Mouse (Mus musculus): ENCODE data around the gene Wdr63. TPM values are rescaled to one million over a fixed set of nuclear protein-coding genes. Genes with fewer than 3 reads are reported as not detected.

Wdr63 gene
- polyA plus RNA-seq, 1 experiment from 2014 or later = 0.21 TPM

DNA sequence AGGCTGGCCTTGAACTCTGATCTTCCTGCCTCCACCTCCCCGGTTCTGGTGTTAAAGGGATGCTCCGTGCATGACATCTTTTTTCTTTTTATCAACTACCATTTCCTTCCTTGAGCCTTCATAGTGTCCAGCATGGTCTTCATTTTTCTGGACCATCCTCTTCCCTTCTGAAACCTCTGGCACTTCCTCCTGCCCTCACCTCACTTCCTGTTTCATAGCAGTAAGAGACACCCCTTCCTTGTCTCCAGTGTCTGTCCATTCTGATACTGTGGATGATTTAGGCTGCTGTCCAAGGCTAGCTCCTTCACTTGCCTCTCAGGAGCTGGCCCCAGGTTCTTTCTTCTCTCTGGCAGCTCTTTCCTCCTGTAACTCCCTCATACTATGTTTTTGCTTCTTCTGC is 27.5 kb upstream of the Wdr63 start:
- ATAC-seq (replicated peaks; ENCODE audit: insufficient number of reproducible peaks, low FRiP score, low TSS enrichment) = no peak
- Histone ChIP-seq H3K27me3 (ENCODE audit: control insufficient read depth, insufficient read depth, low read length) (no peaks in the 10 kb centered on the region), H3K4me2 (no peak overlapping the region), H3K36me3 (ENCODE audit: control insufficient read depth, insufficient read depth, low read length) (no peaks in the 10 kb centered on the region), H3K9me3 (replicated peaks; ENCODE audit: control insufficient read depth, low read length) (0 out of 2 replicates have a peak, but pooled peaks cover 2% of the 10 kb centered on the region), H3K9ac (ENCODE audit: low read depth, low read length) (no peak overlapping the region), H3K4me1 (ENCODE audit: control insufficient read depth, insufficient read depth, low read length) (no peaks in the 10 kb centered on the region), H3K4me3 (ENCODE audit: low read depth, low read length) (no peak overlapping the region), H3K27ac (ENCODE audit: low read depth, low read length) (no peak overlapping the region)
- WGBS (ENCODE audit: insufficient replicate concordance) = 72% methylated on average over 2 of the region's 2 CpGs

DNA sequence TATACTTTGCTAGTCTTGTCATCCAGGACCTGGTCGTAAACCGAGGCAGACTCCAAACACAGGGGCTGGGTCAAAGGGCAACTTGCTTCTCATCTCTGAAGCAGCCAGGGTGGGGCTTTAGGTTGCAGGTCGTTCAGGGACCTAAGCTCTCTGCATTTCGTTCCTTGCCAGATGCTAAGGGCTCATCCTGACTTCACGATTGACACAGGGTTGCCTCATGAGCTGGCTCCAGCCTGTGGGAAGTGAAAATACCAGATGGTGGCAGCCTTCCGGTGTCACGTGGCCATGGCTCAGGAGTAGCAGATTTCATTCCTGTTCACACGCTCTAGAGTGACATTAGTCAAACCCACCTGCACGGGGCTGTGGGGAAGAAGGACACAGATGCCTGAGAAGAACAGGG is 26.9 kb upstream of the Wdr63 start:
- 67% methylated on average over 9 of the region's 9 CpGs for WGBS (ENCODE audit: insufficient replicate concordance)
- no peak overlapping the region for H3K9ac ChIP-seq (ENCODE audit: low read depth, low read length)
- 0 out of 2 replicates have a peak, but pooled peaks cover 2% of the 10 kb centered on the region for H3K9me3 ChIP-seq (replicated peaks; ENCODE audit: control insufficient read depth, low read length)
- H3K36me3 ChIP-seq (ENCODE audit: control insufficient read depth, insufficient read depth, low read length) = no peaks in the 10 kb centered on the region
- H3K4me1 ChIP-seq (ENCODE audit: control insufficient read depth, insufficient read depth, low read length) = no peaks in the 10 kb centered on the region
- no peaks in the 10 kb centered on the region for H3K27me3 ChIP-seq (ENCODE audit: control insufficient read depth, insufficient read depth, low read length)
- no peak overlapping the region for H3K27ac ChIP-seq (ENCODE audit: low read depth, low read length)
- no peak for ATAC-seq (replicated peaks; ENCODE audit: insufficient number of reproducible peaks, low FRiP score, low TSS enrichment)
- H3K4me3 ChIP-seq (ENCODE audit: low read depth, low read length) = no peak overlapping the region
- H3K4me2 ChIP-seq = no peak overlapping the region

DNA sequence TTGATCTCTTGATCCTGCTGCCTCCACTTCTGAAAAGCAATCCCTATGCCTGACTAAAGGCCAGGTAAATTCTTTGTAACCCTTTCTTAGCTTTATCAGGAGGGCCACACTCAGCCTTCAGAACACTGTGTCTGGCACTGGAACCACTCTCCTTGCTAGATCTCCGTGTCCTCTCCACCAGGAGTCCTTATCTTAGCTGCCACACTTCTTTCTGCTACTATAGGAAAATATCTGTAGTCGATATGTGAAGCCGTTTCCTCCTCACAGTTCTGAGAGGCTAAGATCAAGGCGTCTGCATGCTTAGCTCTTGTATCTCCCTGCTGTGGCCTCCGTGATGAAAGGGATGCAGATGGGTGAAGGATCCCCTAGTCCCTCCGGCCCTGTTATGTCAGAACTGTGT is 19.3 kb upstream of the Wdr63 start:
- 22% methylated on average over 6 of the region's 6 CpGs for WGBS (ENCODE audit: insufficient replicate concordance)
- Histone ChIP-seq H3K4me3 (ENCODE audit: low read depth, low read length) (no peak overlapping the region), H3K27me3 (ENCODE audit: control insufficient read depth, insufficient read depth, low read length) (no peaks in the 10 kb centered on the region), H3K9me3 (replicated peaks; ENCODE audit: control insufficient read depth, low read length) (no peaks in the 10 kb centered on the region), H3K4me2 (no peak overlapping the region), H3K9ac (ENCODE audit: low read depth, low read length) (no peak overlapping the region), H3K27ac (ENCODE audit: low read depth, low read length) (no peak overlapping the region), H3K36me3 (ENCODE audit: control insufficient read depth, insufficient read depth, low read length) (no peaks in the 10 kb centered on the region), H3K4me1 (ENCODE audit: control insufficient read depth, insufficient read depth, low read length) (no peaks in the 10 kb centered on the region)
- no peak for ATAC-seq (replicated peaks; ENCODE audit: insufficient number of reproducible peaks, low FRiP score, low TSS enrichment)

DNA sequence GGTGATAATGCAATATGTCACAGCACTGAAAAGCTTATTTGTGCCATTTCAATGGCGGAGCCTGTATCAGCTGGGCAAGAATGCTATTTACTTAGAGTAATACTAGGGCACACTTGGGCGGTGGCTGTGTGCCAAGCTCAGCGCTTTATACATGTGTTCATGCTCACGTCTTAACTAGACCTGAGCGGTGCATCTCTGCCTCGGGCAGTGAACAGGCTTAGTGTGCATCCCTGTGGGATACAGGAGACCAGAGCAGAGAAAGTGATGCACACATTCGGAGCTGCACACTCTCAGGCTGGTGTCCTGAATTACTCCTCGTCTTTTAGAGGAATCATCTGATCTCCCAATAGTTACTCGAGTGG is 15.5 kb upstream of the Wdr63 start:
- Histone ChIP-seq H3K36me3 (ENCODE audit: control insufficient read depth, insufficient read depth, low read length) (no peaks in the 10 kb centered on the region), H3K9ac (ENCODE audit: low read depth, low read length) (no peak overlapping the region), H3K4me1 (ENCODE audit: control insufficient read depth, insufficient read depth, low read length) (no peaks in the 10 kb centered on the region; the same call in 1 of the 2 replicates), H3K27me3 (ENCODE audit: control insufficient read depth, insufficient read depth, low read length) (peaks cover 7% of the 10 kb centered on the region; the same call in 1 of the 2 replicates), H3K4me2 (no peak overlapping the region), H3K9me3 (replicated peaks; ENCODE audit: control insufficient read depth, low read length) (no peaks in the 10 kb centered on the region), H3K4me3 (ENCODE audit: low read depth, low read length) (no peak overlapping the region), H3K27ac (ENCODE audit: low read depth, low read length) (no peak overlapping the region)
- no peak for ATAC-seq (replicated peaks; ENCODE audit: insufficient number of reproducible peaks, low FRiP score, low TSS enrichment)
- WGBS (ENCODE audit: insufficient replicate concordance) = 84% methylated on average over 9 of the region's 9 CpGs

DNA sequence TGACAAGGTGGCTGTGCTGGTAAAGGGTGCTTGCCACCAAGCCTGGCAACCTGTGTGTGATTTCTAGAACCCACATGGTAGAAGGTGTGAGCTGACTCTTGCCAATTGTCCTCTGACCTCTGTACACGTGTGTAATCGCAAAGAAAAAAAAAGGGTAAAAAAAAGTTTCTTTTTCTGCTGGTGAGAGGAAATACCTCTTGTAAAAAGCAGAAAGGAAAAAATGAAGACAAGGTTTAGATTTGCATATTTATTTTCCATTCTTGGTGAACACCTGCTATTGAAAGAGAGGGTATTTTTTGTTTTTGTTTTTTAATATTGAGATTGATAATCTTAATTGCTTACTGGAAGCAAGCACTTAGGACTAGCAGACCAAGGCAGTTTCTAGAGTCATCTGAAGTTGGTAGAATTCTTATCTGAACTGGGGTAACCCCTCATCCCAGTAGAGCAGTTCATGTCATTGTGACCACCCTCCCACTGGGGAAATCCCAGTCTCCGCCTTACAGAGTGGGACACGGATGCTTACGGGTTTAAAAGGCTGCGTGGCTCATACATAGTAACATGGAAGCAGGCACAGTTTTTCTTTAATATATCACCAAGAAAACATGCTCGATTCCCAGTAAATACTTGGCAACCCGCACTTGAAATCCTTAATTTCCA is 15.0 kb upstream of the Wdr63 start:
- no peak overlapping the region for H3K4me3 ChIP-seq (ENCODE audit: low read depth, low read length)
- no peaks in the 10 kb centered on the region for H3K36me3 ChIP-seq (ENCODE audit: control insufficient read depth, insufficient read depth, low read length)
- H3K9ac ChIP-seq (ENCODE audit: low read depth, low read length) = no peak overlapping the region
- H3K27me3 ChIP-seq (ENCODE audit: control insufficient read depth, insufficient read depth, low read length) = peaks cover 12% of the 10 kb centered on the region
- WGBS (ENCODE audit: insufficient replicate concordance) = 84% methylated on average over 8 of the region's 8 CpGs
- no peak overlapping the region for H3K4me2 ChIP-seq
- peaks cover 2% of the 10 kb centered on the region for H3K4me1 ChIP-seq (ENCODE audit: control insufficient read depth, insufficient read depth, low read length)
- no peak for ATAC-seq (replicated peaks; ENCODE audit: insufficient number of reproducible peaks, low FRiP score, low TSS enrichment)
- no peak overlapping the region for H3K27ac ChIP-seq (ENCODE audit: low read depth, low read length)
- H3K9me3 ChIP-seq (replicated peaks; ENCODE audit: control insufficient read depth, low read length) = no peaks in the 10 kb centered on the region

GRCm38 (mm10) chr3:146122125-146122420 is 14.1 kb upstream of the Wdr63 start:
- Histone ChIP-seq H3K4me2 (no peak overlapping the region; the same call in 1 of the 2 replicates), H3K9ac (ENCODE audit: low read depth, low read length) (no peak overlapping the region), H3K27ac (ENCODE audit: low read depth, low read length) (no peak overlapping the region), H3K27me3 (ENCODE audit: control insufficient read depth, insufficient read depth, low read length) (peaks cover 21% of the 10 kb centered on the region), H3K4me3 (ENCODE audit: low read depth, low read length) (no peak overlapping the region), H3K36me3 (ENCODE audit: control insufficient read depth, insufficient read depth, low read length) (no peaks in the 10 kb centered on the region), H3K9me3 (replicated peaks; ENCODE audit: control insufficient read depth, low read length) (no peaks in the 10 kb centered on the region), H3K4me1 (ENCODE audit: control insufficient read depth, insufficient read depth, low read length) (peaks cover 10% of the 10 kb centered on the region)
- ATAC-seq (replicated peaks; ENCODE audit: insufficient number of reproducible peaks, low FRiP score, low TSS enrichment) = no peak
- WGBS (ENCODE audit: insufficient replicate concordance) = 48% methylated on average over 3 of the region's 3 CpGs

DNA sequence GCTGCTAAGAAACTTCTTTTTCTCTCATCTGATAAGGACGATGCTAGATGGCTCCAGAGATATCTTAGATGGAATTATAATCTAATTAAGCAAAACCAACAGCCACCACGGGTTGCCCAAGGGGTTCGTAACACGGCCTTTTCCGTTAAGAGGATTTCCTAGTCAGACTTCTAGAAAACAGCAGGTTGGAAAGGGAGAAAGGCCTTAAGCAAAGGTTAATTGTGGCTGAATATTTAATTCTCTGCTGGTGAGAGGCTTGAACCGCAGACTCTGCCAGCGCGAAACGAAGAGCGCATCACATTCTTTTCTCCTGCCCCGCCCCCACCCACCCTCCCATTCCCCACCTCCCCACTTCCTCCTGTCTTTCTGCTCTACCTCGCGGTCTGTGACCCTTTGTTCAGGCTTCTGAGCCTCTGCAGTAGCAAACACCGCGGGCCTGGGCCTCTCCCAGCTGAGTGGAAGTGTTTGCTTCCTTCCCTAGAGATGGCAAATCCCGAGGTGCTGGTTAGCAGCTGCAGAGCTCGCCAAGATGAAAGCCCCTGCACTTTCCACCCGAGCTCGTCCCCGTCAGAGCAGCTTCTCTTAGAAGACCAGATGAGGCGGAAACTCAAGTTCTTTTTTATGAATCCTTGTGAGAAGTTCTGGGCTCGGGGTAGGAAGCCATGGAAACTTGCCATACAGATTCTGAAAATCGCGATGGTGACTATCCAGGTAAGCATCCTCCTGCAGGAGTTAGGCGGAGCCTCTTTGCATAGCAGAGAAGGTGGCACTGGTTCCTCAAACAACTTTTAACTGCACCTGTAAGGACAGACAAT is 13.6 kb upstream of the Wdr63 start:
- no peak for ATAC-seq (replicated peaks; ENCODE audit: insufficient number of reproducible peaks, low FRiP score, low TSS enrichment)
- peaks cover 10% of the 10 kb centered on the region for H3K4me1 ChIP-seq (ENCODE audit: control insufficient read depth, insufficient read depth, low read length)

GRCm38 (mm10) chr3:146117997-146118457 is 10.1 kb upstream of the Wdr63 start:
- peak overlapping the region; percentile 68 for H3K4me2 ChIP-seq
- H3K27me3 ChIP-seq (ENCODE audit: control insufficient read depth, insufficient read depth, low read length) = peaks cover 30% of the 10 kb centered on the region
- peaks cover 10% of the 10 kb centered on the region for H3K4me1 ChIP-seq (ENCODE audit: control insufficient read depth, insufficient read depth, low read length)
- H3K36me3 ChIP-seq (ENCODE audit: control insufficient read depth, insufficient read depth, low read length) = no peaks in the 10 kb centered on the region
- no peak overlapping the region for H3K27ac ChIP-seq (ENCODE audit: low read depth, low read length)
- ATAC-seq (replicated peaks; ENCODE audit: insufficient number of reproducible peaks, low FRiP score, low TSS enrichment) = no peak
- H3K4me3 ChIP-seq (ENCODE audit: low read depth, low read length) = peak overlapping the region; percentile 32; the same call in 1 of the 2 replicates
- H3K9ac ChIP-seq (ENCODE audit: low read depth, low read length) = no peak overlapping the region
- 47% methylated on average over 9 of the region's 9 CpGs for WGBS (ENCODE audit: insufficient replicate concordance)
- no peaks in the 10 kb centered on the region for H3K9me3 ChIP-seq (replicated peaks; ENCODE audit: control insufficient read depth, low read length)

More for the DNA sequence above, 13.6 kb upstream of the Wdr63 start:
- H3K4me3 ChIP-seq (ENCODE audit: low read depth, low read length) = peak overlapping the region; percentile 31
- H3K27me3 ChIP-seq (ENCODE audit: control insufficient read depth, insufficient read depth, low read length) = peaks cover 26% of the 10 kb centered on the region
- H3K27ac ChIP-seq (ENCODE audit: low read depth, low read length) = no peak overlapping the region
- H3K4me2 ChIP-seq = peak overlapping the region; percentile 58
- no peaks in the 10 kb centered on the region for H3K36me3 ChIP-seq (ENCODE audit: control insufficient read depth, insufficient read depth, low read length)
- peak overlapping the region; percentile 59 for H3K9ac ChIP-seq (ENCODE audit: low read depth, low read length)
- H3K9me3 ChIP-seq (replicated peaks; ENCODE audit: control insufficient read depth, low read length) = no peaks in the 10 kb centered on the region
- 8% methylated on average over 25 of the region's 25 CpGs for WGBS (ENCODE audit: insufficient replicate concordance)
